Mouse (Mus musculus): ENCODE measurements around the gene Setd1b. TPM values are rescaled to one million over a fixed set of nuclear protein-coding genes. Genes with fewer than 3 reads are reported as not detected.

Setd1b gene
- polyA plus RNA-seq, 1 experiment from 2014 or later, result 9.8 TPM

- DNase-seq (ENCODE audit: low spot score), result no peak
- peaks cover 36% of the 10 kb centered on the region for H3K4me1 ChIP-seq (ENCODE audit: control insufficient read depth, insufficient read depth, low read length)
- H3K27me3 ChIP-seq (replicated peaks; ENCODE audit: control insufficient read depth, insufficient read depth, low read length), result no peaks in the 10 kb centered on the region
- no peak overlapping the region for H3K4me3 ChIP-seq (ENCODE audit: low read depth, low read length)
- H3K9me3 ChIP-seq (ENCODE audit: control insufficient read depth, low read length), result no peaks in the 10 kb centered on the region
- H3K27ac ChIP-seq (replicated peaks; ENCODE audit: low read depth, low read length), result no peak overlapping the region
- no peak overlapping the region for H3K4me2 ChIP-seq (ENCODE audit: low read depth, low read length)
- no peak overlapping the region for H3K9ac ChIP-seq (ENCODE audit: low read depth, low read length)
- peaks cover 23% of the 10 kb centered on the region; the same call in 1 of the 2 replicates for H3K36me3 ChIP-seq (ENCODE audit: control insufficient read depth, insufficient read depth, low read length)
- WGBS, result 82% methylated on average over 5 of the region's 5 CpGs
- ATAC-seq (ENCODE audit: low read depth), result no peak
Observed at GRCm38 (mm10) chr5:123130814-123131148, 11.2 kb upstream of the Setd1b start.

GRCm38 (mm10) chr5:123132308-123133071, 9.5 kb upstream of the Setd1b start, which contains the start of gene Rhof:
TSS of gene Rhof (minus strand) at chr5:123132692.
- Histone ChIP-seq H3K4me1 (ENCODE audit: control insufficient read depth, insufficient read depth, low read length) (peaks cover 50% of the 10 kb centered on the region), H3K9ac (ENCODE audit: low read depth, low read length) (peak within 1 kb of the TSS; percentile 64), H3K27ac (replicated peaks; ENCODE audit: low read depth, low read length) (peak within 1 kb of the TSS; percentile 100), H3K4me2 (ENCODE audit: low read depth, low read length) (peak within 1 kb of the TSS; percentile 100), H3K36me3 (ENCODE audit: control insufficient read depth, insufficient read depth, low read length) (peaks cover 20% of the 10 kb centered on the region; the same call in 1 of the 2 replicates), H3K4me3 (ENCODE audit: low read depth, low read length) (peak within 1 kb of the TSS; percentile 43), H3K9me3 (ENCODE audit: control insufficient read depth, low read length) (no peaks in the 10 kb centered on the region), H3K27me3 (replicated peaks; ENCODE audit: control insufficient read depth, insufficient read depth, low read length) (no peaks in the 10 kb centered on the region)
- DNase-seq (ENCODE audit: low spot score) (peak; percentile 89), ATAC-seq (ENCODE audit: low read depth) (peak; percentile 34)
- WGBS, result 4% methylated on average over 25 of the region's 44 CpGs

DNA sequence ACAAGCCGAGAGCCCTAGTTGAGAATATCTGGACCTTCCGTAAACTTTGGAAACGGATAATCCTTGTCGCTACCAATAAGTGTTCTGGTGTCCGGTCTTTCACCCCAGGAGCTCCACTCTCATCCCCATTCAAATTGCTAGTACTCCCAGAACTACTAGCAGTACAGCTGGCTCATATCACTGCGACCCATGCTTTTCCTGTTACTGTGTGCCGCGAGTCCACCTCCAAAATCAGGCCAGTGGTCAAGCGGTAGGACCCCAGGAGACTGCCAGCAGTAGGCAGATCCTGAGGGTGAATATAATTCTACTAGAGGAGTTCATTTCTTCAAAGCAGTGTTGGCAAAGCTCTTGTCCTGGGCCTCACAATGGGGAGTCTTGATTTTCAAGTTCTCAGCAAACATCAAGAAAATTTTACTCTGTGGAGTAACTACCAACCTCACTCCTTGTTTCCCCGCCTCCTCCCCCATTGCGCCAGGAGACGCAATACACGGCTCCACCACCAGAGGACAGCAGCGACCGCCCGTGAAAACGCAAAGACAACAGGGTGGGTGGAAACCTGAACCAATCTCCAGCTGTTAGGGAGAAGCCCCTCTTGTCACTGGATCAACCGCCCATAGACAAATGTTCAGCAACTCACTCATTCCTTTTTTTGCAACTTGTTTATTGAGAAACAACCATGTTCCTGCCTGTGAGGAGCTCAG, 8.8 kb upstream of the Setd1b start:
- peak; percentile 87 for DNase-seq (ENCODE audit: low spot score)
- peaks cover 57% of the 10 kb centered on the region for H3K4me1 ChIP-seq (ENCODE audit: control insufficient read depth, insufficient read depth, low read length)
- H3K36me3 ChIP-seq (ENCODE audit: control insufficient read depth, insufficient read depth, low read length), result peaks cover 20% of the 10 kb centered on the region; the same call in 1 of the 2 replicates
- no peak overlapping the region for H3K9ac ChIP-seq (ENCODE audit: low read depth, low read length)
- 17% methylated on average over 18 of the region's 18 CpGs for WGBS
- H3K9me3 ChIP-seq (ENCODE audit: control insufficient read depth, low read length), result no peaks in the 10 kb centered on the region
- H3K27me3 ChIP-seq (replicated peaks; ENCODE audit: control insufficient read depth, insufficient read depth, low read length), result no peaks in the 10 kb centered on the region
- peak overlapping the region; percentile 43 for H3K4me3 ChIP-seq (ENCODE audit: low read depth, low read length)
- H3K4me2 ChIP-seq (ENCODE audit: low read depth, low read length), result peak overlapping the region; percentile 100
- ATAC-seq (ENCODE audit: low read depth), result no peak
- peak overlapping the region; percentile 100 for H3K27ac ChIP-seq (replicated peaks; ENCODE audit: low read depth, low read length)

- Histone ChIP-seq H3K4me3 (ENCODE audit: low read depth, low read length) (peak overlapping the region; percentile 12), H3K4me2 (ENCODE audit: low read depth, low read length) (peak overlapping the region; percentile 100), H3K4me1 (ENCODE audit: control insufficient read depth, insufficient read depth, low read length) (peaks cover 59% of the 10 kb centered on the region), H3K36me3 (ENCODE audit: control insufficient read depth, insufficient read depth, low read length) (peaks cover 20% of the 10 kb centered on the region; the same call in 1 of the 2 replicates), H3K27ac (replicated peaks; ENCODE audit: low read depth, low read length) (peak overlapping the region; percentile 100), H3K27me3 (replicated peaks; ENCODE audit: control insufficient read depth, insufficient read depth, low read length) (no peaks in the 10 kb centered on the region), H3K9ac (ENCODE audit: low read depth, low read length) (no peak overlapping the region), H3K9me3 (ENCODE audit: control insufficient read depth, low read length) (no peaks in the 10 kb centered on the region)
- 8% methylated on average over 7 of the region's 7 CpGs for WGBS
- peak; percentile 87 for DNase-seq (ENCODE audit: low spot score)
- peak; percentile 4; the same call in 1 of the 2 replicates for ATAC-seq (ENCODE audit: low read depth)
Observed at GRCm38 (mm10) chr5:123133784-123134143, 8.2 kb upstream of the Setd1b start.

- peaks cover 20% of the 10 kb centered on the region; the same call in 1 of the 2 replicates for H3K36me3 ChIP-seq (ENCODE audit: control insufficient read depth, insufficient read depth, low read length)
- peak; percentile 82 for DNase-seq (ENCODE audit: low spot score)
- peak overlapping the region; percentile 90 for H3K4me3 ChIP-seq (ENCODE audit: low read depth, low read length)
- H3K9me3 ChIP-seq (ENCODE audit: control insufficient read depth, low read length), result no peaks in the 10 kb centered on the region
- H3K27me3 ChIP-seq (replicated peaks; ENCODE audit: control insufficient read depth, insufficient read depth, low read length), result no peaks in the 10 kb centered on the region
- no peak for ATAC-seq (ENCODE audit: low read depth)
- H3K27ac ChIP-seq (replicated peaks; ENCODE audit: low read depth, low read length), result peak overlapping the region; percentile 100
- H3K4me1 ChIP-seq (ENCODE audit: control insufficient read depth, insufficient read depth, low read length), result peaks cover 59% of the 10 kb centered on the region
- peak overlapping the region; percentile 100; the same call in 1 of the 2 replicates for H3K9ac ChIP-seq (ENCODE audit: low read depth, low read length)
- H3K4me2 ChIP-seq (ENCODE audit: low read depth, low read length), result peak overlapping the region; percentile 100
- WGBS, result 23% methylated on average over 13 of the region's 13 CpGs
Observed at GRCm38 (mm10) chr5:123134186-123134874, 7.7 kb upstream of the Setd1b start.

DNA sequence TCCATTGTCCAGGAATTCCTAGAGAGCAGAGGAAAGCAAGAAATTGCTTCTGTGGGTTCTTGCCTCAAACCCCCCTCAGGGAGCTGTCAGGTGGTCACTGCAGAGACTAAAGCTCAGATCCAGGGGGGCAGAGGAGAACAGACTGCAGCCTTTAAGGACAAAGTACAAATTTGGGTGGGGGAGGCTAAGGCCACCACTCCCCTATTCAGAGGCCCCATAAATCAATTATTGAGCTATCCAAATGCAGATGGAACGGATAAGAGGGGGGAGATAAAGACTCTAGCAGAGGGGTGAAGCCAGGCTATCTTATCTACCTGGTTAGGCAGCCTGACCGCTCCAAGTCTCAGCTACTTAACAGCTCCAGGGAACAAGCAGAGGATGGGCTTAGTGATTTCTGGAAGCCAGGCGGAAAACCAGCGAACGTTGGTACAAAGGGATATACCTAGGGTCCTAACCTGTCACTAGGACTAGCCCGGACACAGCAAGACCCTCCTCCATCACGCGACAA, 7.1 kb upstream of the Setd1b start:
- no peak for DNase-seq (ENCODE audit: low spot score)
- Histone ChIP-seq H3K4me3 (ENCODE audit: low read depth, low read length) (peak overlapping the region; percentile 90), H3K4me1 (ENCODE audit: control insufficient read depth, insufficient read depth, low read length) (peaks cover 59% of the 10 kb centered on the region), H3K4me2 (ENCODE audit: low read depth, low read length) (peak overlapping the region; percentile 100), H3K27me3 (replicated peaks; ENCODE audit: control insufficient read depth, insufficient read depth, low read length) (no peaks in the 10 kb centered on the region), H3K36me3 (ENCODE audit: control insufficient read depth, insufficient read depth, low read length) (peaks cover 20% of the 10 kb centered on the region; the same call in 1 of the 2 replicates), H3K9me3 (ENCODE audit: control insufficient read depth, low read length) (no peaks in the 10 kb centered on the region), H3K9ac (ENCODE audit: low read depth, low read length) (peak overlapping the region; percentile 100), H3K27ac (replicated peaks; ENCODE audit: low read depth, low read length) (peak overlapping the region; percentile 100)
- 20% methylated on average over 8 of the region's 8 CpGs for WGBS
- ATAC-seq (ENCODE audit: low read depth), result no peak

GRCm38 (mm10) chr5:123135471-123136360, 6.3 kb upstream of the Setd1b start:
- Histone ChIP-seq H3K9ac (ENCODE audit: low read depth, low read length) (peak overlapping the region; percentile 100), H3K4me3 (ENCODE audit: low read depth, low read length) (peak overlapping the region; percentile 90), H3K27me3 (replicated peaks; ENCODE audit: control insufficient read depth, insufficient read depth, low read length) (no peaks in the 10 kb centered on the region), H3K4me2 (ENCODE audit: low read depth, low read length) (peak overlapping the region; percentile 100), H3K9me3 (ENCODE audit: control insufficient read depth, low read length) (no peaks in the 10 kb centered on the region), H3K4me1 (ENCODE audit: control insufficient read depth, insufficient read depth, low read length) (peaks cover 59% of the 10 kb centered on the region), H3K27ac (replicated peaks; ENCODE audit: low read depth, low read length) (peak overlapping the region; percentile 100), H3K36me3 (ENCODE audit: control insufficient read depth, insufficient read depth, low read length) (peaks cover 13% of the 10 kb centered on the region; the same call in 1 of the 2 replicates)
- 2% methylated on average over 29 of the region's 30 CpGs for WGBS
- ATAC-seq (ENCODE audit: low read depth) (peak; percentile 12), DNase-seq (ENCODE audit: low spot score) (peak; percentile 92)
